Mouse (Mus musculus) naive thymus-derived CD4-positive, alpha-beta T cell, adult 5 months (primary cell): ENCODE results near the gene Mturn. TPM values are rescaled to one million over a fixed set of nuclear protein-coding genes. Genes with fewer than 3 reads are reported as not detected.

Source experiments
- polyA plus RNA-seq: library from polyadenylated mRNA; unstranded; fragments of 100-300 nt; shearing (Covaris generic); gene quantifications from one replicate; pipeline ENCODE4 v1.2.1, GENCODE M21; 2017

Gene Mturn
- 36.4 TPM for polyA plus RNA-seq

GRCm38 (mm10) chr6:54680891-54681745, at the start of gene Mturn:
Mturn (plus strand) TSS chr6:54681624.

Other genes starting within 250 kb of the Mturn start
- gene Scrn1, start 115.1 kb upstream of the Mturn start, polyA plus RNA-seq = not detected
- gene Plekha8, start 86.5 kb upstream of the Mturn start, polyA plus RNA-seq = 4.0 TPM
- not detected for gene Fkbp14, start 84.3 kb upstream of the Mturn start, polyA plus RNA-seq
- 152 TPM for gene Znrf2, start 135.3 kb downstream of the Mturn start, polyA plus RNA-seq